Mouse (Mus musculus) lung, adult 2 months (tissue): Measurements from ENCODE around the gene Snapc3. TPM values are rescaled to one million over a fixed set of nuclear protein-coding genes. Genes with fewer than 3 reads are reported as not detected.

Source experiments
- DNase-seq: peaks from one replicate; pipeline ENCODE4 v3.0.0; 2022
- H3K4me1 ChIP-seq: fragments of 200-500 bp; 2 replicates; pipeline ENCODE4 v1.6.1; 2011; ENCODE audit warnings: low read length; ENCODE audit not compliant: control insufficient read depth, insufficient read depth
- H3K4me3 ChIP-seq: fragments of 200-500 bp; replicated peaks from 2 replicates; pipeline ENCODE3; 2011; ENCODE audit warnings: low read depth, mild to moderate bottlenecking, control low read depth, low read length; ENCODE audit errors: extremely low read depth
- CTCF ChIP-seq: fragments of 200-500 bp; IDR thresholded peaks from 2 replicates; pipeline ENCODE4 v1.5.1; 2011; ENCODE audit warnings: mild to moderate bottlenecking, low read length, control low read depth; ENCODE audit not compliant: insufficient read depth
- POLR2A ChIP-seq: fragments of 200-500 bp; IDR thresholded peaks from 2 replicates; pipeline ENCODE4 v1.6.1; 2011; ENCODE audit warnings: low read depth, mild to moderate bottlenecking, control low read depth, low read length, borderline replicate concordance; ENCODE audit errors: extremely low read depth
- WGBS: fragments of 180-500 bp; shearing (Covaris S2); methylation state at CpG from one replicate; pipeline ENCODE4 v1.1.7; 2018; 5-methylcytosine and 5-hydroxymethylcytosine counted together
- polyA plus RNA-seq: library from polyadenylated mRNA; depleted of rRNA; stranded (reverse); fragments of >200 nt; gene quantifications from 2 replicates; pipeline ENCODE4 v1.2.3, GENCODE M21; 2012

Gene Snapc3
- polyA plus RNA-seq, 1 experiment: 15.0 TPM

- 87% methylated on average over 5 of the region's 5 CpGs for WGBS
- no peak for DNase-seq
- Histone ChIP-seq H3K4me3 (no peak overlapping the region), H3K4me1 (peaks cover 2% of the 10 kb centered on the region; the same call in 1 of the 2 replicates)
- no peak for TF ChIP-seq POLR2A
- no peak for TF ChIP-seq CTCF
Observed at GRCm38 (mm10) chr4:83414241-83414824, 3.2 kb upstream of the Snapc3 start.

GRCm38 (mm10) chr4:83417820-83418186, 279 bp downstream of the Snapc3 start:
- H3K4me1 ChIP-seq: peaks cover 2% of the 10 kb centered on the region; the same call in 1 of the 2 replicates
- no peak for TF ChIP-seq POLR2A
- TF ChIP-seq CTCF: no peak
- WGBS: under 1% methylated on average over 30 of the region's 30 CpGs
- DNase-seq: no peak
- peak overlapping the region; percentile 94 for H3K4me3 ChIP-seq

- DNase-seq: no peak
- TF ChIP-seq CTCF (no peak), POLR2A (no peak)
- Histone ChIP-seq H3K4me3 (no peak overlapping the region), H3K4me1 (peaks cover 2% of the 10 kb centered on the region; the same call in 1 of the 2 replicates)
- WGBS: 43% methylated on average over 2 of the region's 2 CpGs
Observed at GRCm38 (mm10) chr4:83418781-83419180, 1.3 kb downstream of the Snapc3 start.

- no peak for DNase-seq
- H3K4me3 ChIP-seq: no peak overlapping the region
- WGBS: 91% methylated on average over 6 of the region's 6 CpGs
- TF ChIP-seq CTCF (no peak), POLR2A (no peak)
- H3K4me1 ChIP-seq: no peaks in the 10 kb centered on the region
Observed at GRCm38 (mm10) chr4:83423641-83424040, 6.1 kb downstream of the Snapc3 start.

- no peak overlapping the region for H3K4me3 ChIP-seq
- no peak for DNase-seq
- WGBS: 98% methylated on average over 4 of the region's 4 CpGs
- TF ChIP-seq CTCF (no peak), POLR2A (no peak)
- no peaks in the 10 kb centered on the region for H3K4me1 ChIP-seq
Observed at GRCm38 (mm10) chr4:83425119-83425518, 7.6 kb downstream of the Snapc3 start.

- TF ChIP-seq POLR2A (no peak), CTCF (no peak)
- no peak for DNase-seq
- no peaks in the 10 kb centered on the region for H3K4me1 ChIP-seq
- WGBS: 93% methylated on average over 7 of the region's 7 CpGs
- H3K4me3 ChIP-seq: no peak overlapping the region
Observed at GRCm38 (mm10) chr4:83427141-83427540, 9.6 kb downstream of the Snapc3 start.

- H3K4me1 ChIP-seq: no peaks in the 10 kb centered on the region
- no peak overlapping the region for H3K4me3 ChIP-seq
- TF ChIP-seq CTCF: no peak
- DNase-seq: no peak
- 93% methylated on average over 8 of the region's 8 CpGs for WGBS
Observed at GRCm38 (mm10) chr4:83427696-83428095, 10.2 kb downstream of the Snapc3 start.

GRCm38 (mm10) chr4:83428845-83429244, 11.3 kb downstream of the Snapc3 start:
- DNase-seq: no peak
- H3K4me3 ChIP-seq: no peak overlapping the region
- TF ChIP-seq CTCF (peak; percentile 25; the same call in 1 of the 2 replicates), POLR2A (no peak)
- 90% methylated on average over 4 of the region's 4 CpGs for WGBS
- no peaks in the 10 kb centered on the region; the same call in 1 of the 2 replicates for H3K4me1 ChIP-seq

GRCm38 (mm10) chr4:83431950-83432349, 14.4 kb downstream of the Snapc3 start:
- no peak for TF ChIP-seq POLR2A
- no peak for TF ChIP-seq CTCF
- Histone ChIP-seq H3K4me1 (no peaks in the 10 kb centered on the region; the same call in 1 of the 2 replicates), H3K4me3 (no peak overlapping the region)
- 85% methylated on average over 7 of the region's 7 CpGs for WGBS
- no peak for DNase-seq

GRCm38 (mm10) chr4:83432901-83433300, 15.4 kb downstream of the Snapc3 start:
- H3K4me1 ChIP-seq: no peaks in the 10 kb centered on the region; the same call in 1 of the 2 replicates
- TF ChIP-seq CTCF: no peak
- no peak for TF ChIP-seq POLR2A
- no peak overlapping the region for H3K4me3 ChIP-seq
- WGBS: 65% methylated on average over 6 of the region's 6 CpGs
- DNase-seq: no peak

GRCm38 (mm10) chr4:83436375-83436774, 18.9 kb downstream of the Snapc3 start:
- no peaks in the 10 kb centered on the region; the same call in 1 of the 2 replicates for H3K4me1 ChIP-seq
- H3K4me3 ChIP-seq: no peak overlapping the region
- WGBS: 96% methylated on average over 8 of the region's 8 CpGs
- TF ChIP-seq CTCF (no peak), POLR2A (no peak)
- no peak for DNase-seq
